32 mouse cellular contexts compared by ENCODE assay signal in the genomic region with DNA sequence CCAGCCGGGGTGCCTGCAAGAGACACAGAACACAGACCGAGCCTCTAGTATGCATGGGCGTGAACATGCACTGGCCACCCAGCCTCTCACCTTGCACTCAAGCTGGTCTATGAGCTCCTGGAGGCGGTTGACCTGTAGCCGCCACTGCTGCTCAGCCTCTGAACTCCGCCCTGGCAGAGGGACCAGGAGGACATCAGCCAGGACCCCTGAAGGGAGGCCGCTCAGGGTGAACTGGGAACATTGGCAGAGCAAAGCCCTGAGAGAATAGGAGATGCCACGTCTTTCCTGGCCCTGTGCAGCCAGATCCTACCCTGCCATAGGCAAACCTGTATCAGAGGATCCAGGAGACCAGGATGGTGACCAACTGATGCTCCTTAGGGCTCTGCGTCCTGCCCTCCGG. TPM values are rescaled to one million over a fixed set of nuclear protein-coding genes. Genes with fewer than 3 reads are reported as not detected.
DNase-seq lines count a peak whose midpoint lies in the region; ATAC-seq and TF ChIP-seq lines count a peak whose summit lies in the region.
"Had no signal": no experiment of that assay in that cellular context is flagged by ENCODE, and none has a peak within 500 bp of the region (broad histone marks: within the 10 kb centered on the region; RNA-seq: fewer than 3 reads in every experiment).

A gene (plus strand): TSS at position 375 of the 400 bp plus-strand sequence.

- H3K4me2 ChIP-seq in hindbrain, embryonic 16.5 days (ENCODE audit: low read length) = no peak within 1 kb of the TSS
- H3K4me2 ChIP-seq: embryonic facial prominence, embryonic 12.5 days; heart, embryonic 12.5 days; limb, embryonic 15.5 days; liver, embryonic 13.5 days; midbrain, embryonic 11.5 days; neural tube, embryonic 13.5 days had no signal

- ATAC-seq in hindbrain, embryonic 16.5 days = no peak
- ATAC-seq: forebrain, embryonic 16.5 days; intestine, postnatal 0 days; lung, postnatal 0 days; midbrain, embryonic 16.5 days had no signal

- peak; percentile 26 to 43 for DNase-seq in cerebellum, adult 2 months
- DNase-seq in cerebellum, postnatal 4 days (ENCODE audit: low spot score in 2 of 2) = no peak
- DNase-seq in hindbrain, embryonic 10.5 days (ENCODE audit: low spot score) = peak; percentile 2
- DNase-seq in thymus, postnatal 0 days (ENCODE audit: low spot score) = peak; percentile 1
- DNase-seq in thymus, adult 2 months = no peak
- DNase-seq in urinary bladder, postnatal 4 days (ENCODE audit: low spot score in 2 of 2) = no peak
- DNase-seq: adrenal gland, adult 8-10 months; embryo, embryonic 11 days; gastrocnemius, postnatal 36 days; heart, adult 18-20 months; kidney, adult 9 months; kidney, postnatal 10 days; layer of hippocampus, adult 9-11 months; liver, embryonic 13.5 days; lung, adult 18-20 months; right cerebral cortex, postnatal 4 days; thymus, postnatal 14 days had no signal

- no peaks in the 10 kb centered on the region for H3K27me3 ChIP-seq in cerebellum, adult 2 months (ENCODE audit: control insufficient read depth, insufficient read depth, low read length)
- peaks cover 31% of the 10 kb centered on the region for H3K27me3 ChIP-seq in hindbrain, embryonic 10.5 days (ENCODE audit: insufficient read depth, poor library complexity, severe bottlenecking)
- no peaks in the 10 kb centered on the region; the same call in 1 of the 2 replicates for H3K27me3 ChIP-seq in hindbrain, embryonic 16.5 days (replicated peaks; ENCODE audit: control insufficient read depth, insufficient read depth, low read length)
- H3K27me3 ChIP-seq in thymus, adult 2 months (ENCODE audit: control insufficient read depth, insufficient read depth, low read length) = no peaks in the 10 kb centered on the region

- H3K27ac ChIP-seq in cerebellum, adult 2 months (ENCODE audit: insufficient read depth, low read length) = no peak within 1 kb of the TSS
- H3K27ac ChIP-seq in hindbrain, embryonic 10.5 days = no peak within 1 kb of the TSS
- H3K27ac ChIP-seq in hindbrain, embryonic 16.5 days (ENCODE audit: low read depth, low read length) = no peak within 1 kb of the TSS
- H3K27ac ChIP-seq in thymus, adult 2 months (ENCODE audit: control insufficient read depth, insufficient read depth, low read length) = no peak within 1 kb of the TSS
- H3K27ac ChIP-seq: embryonic facial prominence, embryonic 12.5 days; gastrocnemius, adult 2 months; limb, embryonic 10.5 days; limb, embryonic 15.5 days; liver, embryonic 13.5 days; macrophage; neural tube, embryonic 13.5 days; stomach, postnatal 0 days had no signal

- H3K4me1 ChIP-seq in cerebellum, adult 2 months (ENCODE audit: control insufficient read depth, insufficient read depth, low read length) = peaks cover 16% of the 10 kb centered on the region
- peaks cover 22% of the 10 kb centered on the region for H3K4me1 ChIP-seq in hindbrain, embryonic 10.5 days (replicated peaks)
- H3K4me1 ChIP-seq in hindbrain, embryonic 16.5 days (ENCODE audit: control insufficient read depth, insufficient read depth, low read depth, low read length) = peaks cover 14% of the 10 kb centered on the region
- peaks cover 12% of the 10 kb centered on the region for H3K4me1 ChIP-seq in thymus, adult 2 months (replicated peaks; ENCODE audit: control insufficient read depth, insufficient read depth, low read length)

- TF ChIP-seq POLR2A in cerebellum, adult 2 months (IDR thresholded peaks at IDR 0.05; ENCODE audit: borderline replicate concordance, insufficient read depth, low read length) = no peak
- TF ChIP-seq POLR2A in thymus, adult 2 months (IDR thresholded peaks at IDR 0.05; ENCODE audit: control insufficient read depth, extremely low read depth, insufficient read depth, low read length, poor library complexity) = no peak

- 54% methylated on average over 10 of the region's 10 CpGs for WGBS in cerebellum, adult 2 months
- WGBS in hindbrain, embryonic 10.5 days = 90% methylated on average over 10 of the region's 10 CpGs
- 90% methylated on average over 10 of the region's 10 CpGs for WGBS in hindbrain, embryonic 16.5 days
- WGBS in thymus, adult 2 months = 96% methylated on average over 10 of the region's 10 CpGs

- H3K4me3 ChIP-seq in cerebellum, adult 2 months (replicated peaks; ENCODE audit: insufficient read depth, low read depth, low read length) = no peak within 1 kb of the TSS
- H3K4me3 ChIP-seq in hindbrain, embryonic 10.5 days = no peak within 1 kb of the TSS
- H3K4me3 ChIP-seq in hindbrain, embryonic 16.5 days (ENCODE audit: low read length) = no peak within 1 kb of the TSS
- no peak within 1 kb of the TSS for H3K4me3 ChIP-seq in thymus, adult 2 months (ENCODE audit: control insufficient read depth, insufficient read depth, low read length)
- H3K4me3 ChIP-seq: embryonic facial prominence, embryonic 12.5 days; gastrocnemius, adult 2 months; heart, embryonic 12.5 days; limb, embryonic 10.5 days; limb, embryonic 15.5 days; liver, embryonic 13.5 days; neural tube, embryonic 13.5 days had no signal

- H3K9ac ChIP-seq in hindbrain, embryonic 16.5 days (ENCODE audit: low read depth, low read length) = no peak within 1 kb of the TSS
- H3K9ac ChIP-seq: embryonic facial prominence, embryonic 12.5 days; heart, embryonic 12.5 days; limb, embryonic 15.5 days; liver, embryonic 13.5 days; neural tube, embryonic 13.5 days had no signal

- H3K36me3 ChIP-seq in hindbrain, embryonic 10.5 days = peaks cover 10% of the 10 kb centered on the region
- H3K36me3 ChIP-seq in hindbrain, embryonic 16.5 days (ENCODE audit: control insufficient read depth, insufficient read depth, low read length) = 0 out of 2 replicates have a peak, but pooled peaks cover 2% of the 10 kb centered on the region
- H3K36me3 ChIP-seq in thymus, adult 2 months (ENCODE audit: control insufficient read depth, insufficient read depth, low read length) = no peaks in the 10 kb centered on the region
- H3K36me3 ChIP-seq: embryonic facial prominence, embryonic 12.5 days; heart, embryonic 12.5 days; limb, embryonic 10.5 days; limb, embryonic 15.5 days had no signal

- no peaks in the 10 kb centered on the region for H3K9me3 ChIP-seq in hindbrain, embryonic 10.5 days
- H3K9me3 ChIP-seq in hindbrain, embryonic 16.5 days (ENCODE audit: control insufficient read depth, low read length) = no peaks in the 10 kb centered on the region
- H3K9me3 ChIP-seq: embryonic facial prominence, embryonic 12.5 days; heart, embryonic 12.5 days; limb, embryonic 10.5 days; limb, embryonic 15.5 days; liver, embryonic 13.5 days; neural tube, embryonic 13.5 days had no signal

- no peak for TF ChIP-seq CTCF in cerebellum, adult 2 months (IDR thresholded peaks at IDR 0.05; ENCODE audit: borderline replicate concordance, insufficient read depth, low read depth, low read length)
- no peak for TF ChIP-seq CTCF in thymus, adult 2 months (IDR thresholded peaks at IDR 0.05; ENCODE audit: borderline replicate concordance, control insufficient read depth, extremely low read depth, insufficient read depth, low read length, poor library complexity)

RNA-seq across cellular contexts. Expression of the gene that starts here (rescaled TPM):
- polyA plus RNA-seq in cerebellum, adult 2 months (2012; rRNA removed) = 1.1 and 1.4 TPM in 2 replicates
- polyA plus RNA-seq in hindbrain, embryonic 10.5 days (2016; fragmentation: Nextera tagmentation; extraction: Ambion mirVana) = 9.5 and 10.0 TPM in 2 replicates
- polyA plus RNA-seq in hindbrain, embryonic 16.5 days (2015; fragmentation: Nextera tagmentation; extraction: Ambion mirVana) = 2.4 and 2.5 TPM in 2 replicates
- 1.1 and 2.6 TPM in 2 replicates for polyA plus RNA-seq in thymus, postnatal 0 days (2015; fragmentation: Nextera tagmentation; extraction: Ambion mirVana)
- 2.0 and 3.3 TPM in 2 replicates for polyA plus RNA-seq in thymus, adult 2 months (2012; rRNA removed)
- polyA plus RNA-seq: G1E had no signal

Comparison
In these comparisons a context has a peak if more than half of its experiments do, and no peak if none do; other contexts are left out.
1. DNase-seq: peak in cerebellum, adult 2 months (2 of 2), hindbrain, embryonic 10.5 days (single experiment) and thymus, postnatal 0 days (single experiment); none in cerebellum, postnatal 4 days (0 of 2), thymus, adult 2 months (single experiment) and urinary bladder, postnatal 4 days (0 of 2).